Mouse (Mus musculus) liver, embryonic 14.5 days (tissue): Measurements from ENCODE around the gene Taf1c. TPM values are rescaled to one million over a fixed set of nuclear protein-coding genes. Genes with fewer than 3 reads are reported as not detected.

Experiments used
- ATAC-seq: fragments of 200-750 bp; cut with Nextera tagmentation; 2 replicates; pipeline ENCODE4 v1.8.0; 2017; ENCODE audit warnings: moderate number of reproducible peaks, mild to moderate bottlenecking, moderate library complexity; ENCODE audit not compliant: insufficient read depth
- DNase-seq, 3 experiments: peaks; one replicate each; pipeline ENCODE4 v3.0.0-alpha.2; 2012 to 2013; ENCODE audit warnings: low read depth in 3 of 3, low spot score in 3 of 3
- H3K27ac ChIP-seq: fragments of 300-500 bp; sonication (generic); 2 replicates; pipeline ENCODE4 v1.5.1; 2014; ENCODE audit warnings: moderate library complexity, mild to moderate bottlenecking, control low read depth, inconsistent platforms
- H3K27me3 ChIP-seq: fragments of 300-500 bp; sonication (generic); 2 replicates; pipeline ENCODE4 v1.6.1; 2014; ENCODE audit warnings: mild to moderate bottlenecking, low read length, moderate library complexity; ENCODE audit not compliant: control insufficient read depth, insufficient read depth
- H3K36me3 ChIP-seq: fragments of 300-500 bp; sonication (generic); replicated peaks from 2 replicates; pipeline ENCODE4 v1.6.1; 2014; ENCODE audit warnings: low read depth; ENCODE audit not compliant: control insufficient read depth, insufficient read depth
- H3K4me1 ChIP-seq, 2 experiments: fragments of 200-500 bp in 1 of 2; fragments of 300-500 bp in 1 of 2; sonication (generic) in 1 of 2; replicated peaks; 2 replicates each; pipeline ENCODE4 v1.6.1; 2012 to 2014; ENCODE audit warnings: antibody characterized with exemption in 1 of 2, inconsistent platforms in 1 of 2, low read length in 1 of 2; ENCODE audit not compliant: control insufficient read depth in 2 of 2, insufficient read depth in 2 of 2
- H3K4me2 ChIP-seq: fragments of 300-500 bp; sonication (generic); 2 replicates; pipeline ENCODE4 v1.6.1; 2014; ENCODE audit warnings: low read depth, mild to moderate bottlenecking, control low read depth, moderate library complexity
- H3K4me3 ChIP-seq, 2 experiments: fragments of 200-500 bp in 1 of 2; fragments of 300-500 bp in 1 of 2; sonication (generic) in 1 of 2; 2 replicates each; pipeline ENCODE4 v1.5.1; 2012 to 2014; ENCODE audit warnings: low read depth in 2 of 2, low read length in 2 of 2, mild to moderate bottlenecking in 2 of 2, control low read depth in 1 of 2, inconsistent platforms in 1 of 2, moderate library complexity in 1 of 2; ENCODE audit not compliant: insufficient read depth in 1 of 2
- H3K9ac ChIP-seq: fragments of 300-500 bp; sonication (generic); replicated peaks from 2 replicates; pipeline ENCODE4 v1.6.1; 2014; ENCODE audit warnings: mild to moderate bottlenecking, control low read depth, moderate library complexity
- H3K9me3 ChIP-seq: fragments of 300-500 bp; sonication (generic); 2 replicates; pipeline ENCODE4 v1.6.1; 2016; ENCODE audit warnings: low read length, mixed read lengths; ENCODE audit not compliant: control insufficient read depth
- CTCF ChIP-seq: IDR thresholded peaks from 2 replicates; pipeline ENCODE4 v1.5.1; 2016; ENCODE audit warnings: antibody characterized with exemption, low read depth, control low read depth
- EP300 ChIP-seq: IDR thresholded peaks from 2 replicates; pipeline ENCODE4 v1.6.1; 2016; ENCODE audit warnings: antibody characterized with exemption, low read depth
- WGBS: fragments of 180-500 bp; shearing (Covaris S2); extraction: QIAGEN DNeasy Blood & Tissue Kit; methylation state at CpG from one replicate; pipeline ENCODE4 v1.1.7; 2014; ENCODE audit not compliant: insufficient replicate concordance; 5-methylcytosine and 5-hydroxymethylcytosine counted together
- polyA plus RNA-seq, 2 experiments: library from polyadenylated mRNA; depleted of rRNA in 1 of 2; stranded (reverse) in 1 of 2; unstranded in 1 of 2; fragments of >200 nt; fragmentation: Nextera tagmentation in 1 of 2; extraction: Ambion mirVana in 1 of 2; gene quantifications; 2 replicates each; pipeline versions ENCODE4 v1.2.1 to v1.2.3; 2012 to 2014

Taf1c gene
- polyA plus RNA-seq, 2 experiments: 4.7 to 6.6 TPM

DNA sequence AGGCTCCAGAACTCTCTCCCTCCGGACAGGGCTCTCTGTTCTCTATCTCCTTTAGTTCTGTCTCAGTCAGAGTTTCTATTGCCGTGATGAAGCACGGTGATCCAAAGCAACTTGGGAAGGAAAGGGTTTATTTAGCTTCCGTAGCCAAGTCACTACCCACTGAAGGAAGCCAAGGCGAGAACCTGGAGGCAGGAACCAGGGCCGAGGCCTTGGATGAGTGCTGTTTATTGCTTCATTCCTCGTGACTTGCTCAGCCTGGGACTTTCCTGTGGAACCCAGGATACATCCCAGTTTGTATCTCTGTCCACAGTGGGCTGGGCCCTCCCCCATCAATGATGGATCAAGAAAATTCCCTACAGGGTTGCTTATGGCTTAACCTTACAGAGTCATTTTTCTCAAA, 31.7 kb upstream of the Taf1c start:
- Histone ChIP-seq H3K4me2 (no peak overlapping the region), H3K36me3 (no peaks in the 10 kb centered on the region), H3K9me3 (no peaks in the 10 kb centered on the region), H3K27ac (no peak overlapping the region), H3K4me1 (no peaks in the 10 kb centered on the region), H3K9ac (no peak overlapping the region), H3K27me3 (peaks cover 12% of the 10 kb centered on the region), H3K4me3 (no peak overlapping the region)
- TF ChIP-seq CTCF: no peak
- no peak for TF ChIP-seq EP300
- DNase-seq (no peak), ATAC-seq (no peak)
- WGBS: 50% methylated on average over 7 of the region's 7 CpGs

DNA sequence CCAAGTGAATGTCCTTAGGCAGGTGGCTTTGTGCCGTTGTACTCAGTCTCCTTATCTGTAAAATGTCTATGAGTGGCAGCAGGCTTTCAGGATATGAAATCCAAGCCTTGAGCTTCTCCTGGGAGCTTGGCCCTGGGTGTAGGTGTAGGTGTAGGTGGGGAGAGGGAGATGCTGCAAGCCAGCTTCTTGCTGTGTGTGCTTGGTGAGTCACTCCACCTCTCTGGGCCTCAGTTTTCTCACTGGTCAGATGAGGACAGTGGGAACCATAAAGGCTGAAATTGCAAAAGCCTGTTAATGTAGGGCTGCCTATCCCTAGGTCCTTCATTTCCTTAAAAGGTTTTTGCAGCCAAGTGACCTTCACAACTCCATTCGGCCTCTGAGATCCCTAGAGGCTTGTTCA, 30.9 kb upstream of the Taf1c start:
- no peaks in the 10 kb centered on the region for H3K9me3 ChIP-seq
- DNase-seq (no peak), ATAC-seq (no peak)
- H3K9ac ChIP-seq: no peak overlapping the region
- H3K27me3 ChIP-seq: peaks cover 12% of the 10 kb centered on the region
- H3K36me3 ChIP-seq: no peaks in the 10 kb centered on the region
- no peaks in the 10 kb centered on the region for H3K4me1 ChIP-seq
- 53% methylated on average over 2 of the region's 2 CpGs for WGBS
- no peak overlapping the region for H3K4me3 ChIP-seq
- TF ChIP-seq EP300 (no peak), CTCF (no peak)
- no peak overlapping the region for H3K27ac ChIP-seq
- H3K4me2 ChIP-seq: no peak overlapping the region

DNA sequence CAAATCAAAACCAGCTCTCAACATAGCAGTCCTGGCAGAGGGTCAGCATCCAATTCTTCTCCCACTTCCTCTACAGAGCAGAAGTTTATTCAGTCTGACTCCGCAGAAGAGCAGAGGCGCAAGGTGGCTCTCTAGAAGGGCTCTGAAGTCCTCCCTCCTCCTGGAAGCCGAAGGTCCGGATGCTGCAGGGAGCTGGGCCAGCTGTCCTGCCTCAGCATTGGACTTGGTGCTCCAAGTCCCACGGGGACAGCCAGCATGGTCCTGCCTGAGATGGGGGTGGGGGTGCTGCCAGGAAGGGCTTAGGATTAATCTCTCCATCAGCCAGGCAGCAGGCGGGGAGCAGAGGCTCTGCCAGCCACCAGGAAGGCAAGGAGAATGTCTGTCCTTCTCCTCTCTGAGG, 30.4 kb upstream of the Taf1c start, which contains the start of gene Kcng4:
TSS of gene Kcng4 (minus strand) at position 303 of the 400 bp plus-strand sequence.
- peaks cover 12% of the 10 kb centered on the region for H3K27me3 ChIP-seq
- H3K4me1 ChIP-seq: no peaks in the 10 kb centered on the region
- 26% methylated on average over 6 of the region's 6 CpGs for WGBS
- ATAC-seq (no peak), DNase-seq (no peak)
- no peak within 1 kb of the TSS for H3K4me3 ChIP-seq
- no peak within 1 kb of the TSS for H3K4me2 ChIP-seq
- H3K9ac ChIP-seq: no peak within 1 kb of the TSS
- H3K27ac ChIP-seq: no peak within 1 kb of the TSS
- H3K9me3 ChIP-seq: no peaks in the 10 kb centered on the region
- no peak for TF ChIP-seq EP300
- no peak for TF ChIP-seq CTCF
- H3K36me3 ChIP-seq: no peaks in the 10 kb centered on the region

DNA sequence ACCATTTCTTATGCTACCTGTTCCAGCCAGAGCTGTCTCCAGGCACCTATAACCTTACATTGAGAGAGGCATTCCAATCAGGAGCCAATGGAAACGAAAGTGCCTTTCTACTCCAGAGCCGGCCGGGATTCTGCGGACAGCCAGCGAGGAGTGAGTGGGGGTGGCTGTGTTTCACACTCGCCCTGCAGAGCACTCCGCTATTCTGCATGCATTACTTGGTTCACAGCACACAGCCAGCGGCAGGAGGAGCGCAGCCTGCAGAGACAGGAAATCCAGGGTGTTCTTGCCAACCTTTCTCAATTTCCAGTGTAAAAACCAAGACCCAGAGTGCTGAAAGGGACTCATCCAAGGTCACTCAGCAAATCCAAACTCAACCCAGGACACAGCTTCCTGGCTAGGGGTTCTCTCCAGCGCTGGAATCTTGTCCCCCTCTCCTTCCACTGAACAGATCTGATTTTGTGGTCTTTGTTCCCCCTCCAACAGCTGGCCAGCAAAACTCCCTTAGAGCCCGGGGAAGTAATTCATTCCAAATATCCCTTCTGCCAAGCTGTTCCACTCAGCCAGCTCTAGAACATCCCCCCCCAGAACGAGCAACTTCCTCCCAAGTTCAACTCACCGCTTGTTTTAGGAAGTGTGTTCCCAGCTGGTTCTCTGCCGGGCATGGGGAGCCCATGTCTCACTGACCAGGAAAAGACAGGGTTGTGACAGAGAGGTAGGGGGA, 29.8 kb upstream of the Taf1c start:
- DNase-seq (no peak), ATAC-seq (no peak)
- no peaks in the 10 kb centered on the region for H3K9me3 ChIP-seq
- 25% methylated on average over 14 of the region's 14 CpGs for WGBS
- no peaks in the 10 kb centered on the region for H3K36me3 ChIP-seq
- H3K27me3 ChIP-seq: peaks cover 12% of the 10 kb centered on the region
- TF ChIP-seq EP300 (no peak), CTCF (no peak)
- no peak overlapping the region for H3K9ac ChIP-seq
- H3K27ac ChIP-seq: no peak overlapping the region
- H3K4me1 ChIP-seq: no peaks in the 10 kb centered on the region
- H3K4me3 ChIP-seq: no peak overlapping the region
- no peak overlapping the region for H3K4me2 ChIP-seq

DNA sequence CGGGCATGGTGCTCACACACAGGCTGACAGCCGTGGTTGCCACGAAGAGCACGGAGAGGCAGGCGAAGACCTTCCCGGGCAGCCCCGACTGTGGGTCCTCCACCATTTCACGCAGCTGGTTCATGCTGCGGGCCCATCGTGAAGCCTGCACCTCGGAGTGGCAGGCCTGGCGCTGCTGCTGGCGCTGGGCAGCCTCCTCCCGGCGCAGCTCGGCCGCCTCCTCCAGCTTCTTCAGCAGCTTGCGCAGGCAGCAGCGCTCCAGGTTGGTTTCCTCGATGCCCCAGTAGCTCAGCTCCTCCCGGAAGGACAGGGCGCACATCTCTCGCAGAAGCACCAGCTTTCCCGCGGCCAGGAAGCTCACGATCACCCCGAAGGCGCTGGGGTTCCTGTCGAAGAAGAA, 27.9 kb upstream of the Taf1c start:
- Histone ChIP-seq H3K9ac (no peak overlapping the region), H3K4me3 (no peak overlapping the region), H3K4me1 (no peaks in the 10 kb centered on the region), H3K9me3 (no peaks in the 10 kb centered on the region), H3K27me3 (peaks cover 12% of the 10 kb centered on the region), H3K4me2 (no peak overlapping the region), H3K27ac (no peak overlapping the region), H3K36me3 (no peaks in the 10 kb centered on the region)
- ATAC-seq (no peak), DNase-seq (no peak)
- TF ChIP-seq EP300 (no peak), CTCF (no peak)
- WGBS: 33% methylated on average over 29 of the region's 29 CpGs
